Mouse (Mus musculus) intestine, postnatal 0 days (tissue): Measurements from ENCODE around the gene Gm4353. TPM values are rescaled to one million over a fixed set of nuclear protein-coding genes. Genes with fewer than 3 reads are reported as not detected.

Experiments
- ATAC-seq: fragments of 200-750 bp; cut with Nextera tagmentation; 2 replicates; pipeline ENCODE4 v1.8.0; 2017; ENCODE audit warnings: mild to moderate bottlenecking, moderate TSS enrichment, moderate library complexity
- H3K27ac ChIP-seq: fragments of 300-500 bp; sonication (generic); 2 replicates; pipeline ENCODE4 v1.5.1; 2014; ENCODE audit warnings: mild to moderate bottlenecking, low read depth, low read length, moderate library complexity
- H3K27me3 ChIP-seq: fragments of 300-500 bp; sonication (generic); replicated peaks from 2 replicates; pipeline ENCODE4 v1.6.1; 2014; ENCODE audit warnings: low read length, mixed read lengths; ENCODE audit not compliant: control insufficient read depth, insufficient read depth
- H3K36me3 ChIP-seq: fragments of 300-500 bp; sonication (generic); 2 replicates; pipeline ENCODE4 v1.6.1; 2014; ENCODE audit warnings: mild to moderate bottlenecking, moderate library complexity; ENCODE audit not compliant: control insufficient read depth, insufficient read depth
- H3K4me1 ChIP-seq: fragments of 300-500 bp; sonication (generic); replicated peaks from 2 replicates; pipeline ENCODE4 v1.6.1; 2014; ENCODE audit warnings: antibody characterized with exemption, low read length, mixed read lengths; ENCODE audit not compliant: control insufficient read depth, insufficient read depth
- H3K4me2 ChIP-seq: fragments of 300-500 bp; sonication (generic); replicated peaks from 2 replicates; pipeline ENCODE4 v1.6.1; 2014; ENCODE audit warnings: low read depth, mild to moderate bottlenecking, moderate library complexity
- H3K4me3 ChIP-seq: fragments of 300-500 bp; sonication (generic); 2 replicates; pipeline ENCODE4 v1.5.1; 2014; ENCODE audit warnings: low read depth, low read length
- H3K9ac ChIP-seq: fragments of 300-500 bp; sonication (generic); 2 replicates; pipeline ENCODE4 v1.6.1; 2014; ENCODE audit warnings: mild to moderate bottlenecking, low read depth, low read length
- H3K9me3 ChIP-seq: fragments of 300-500 bp; sonication (generic); 2 replicates; pipeline ENCODE4 v1.6.1; 2016; ENCODE audit warnings: mixed run types; ENCODE audit not compliant: control insufficient read depth
- CTCF ChIP-seq: sonication (generic); IDR thresholded peaks from 2 replicates; pipeline ENCODE4 v1.5.1; 2016; ENCODE audit warnings: low read depth, mild to moderate bottlenecking, control low read depth, antibody characterized with exemption, moderate library complexity
- WGBS: fragments of 180-500 bp; shearing (Covaris S2); extraction: QIAGEN DNeasy Blood & Tissue Kit; methylation state at CpG from one replicate; pipeline ENCODE4 v1.1.7; 2014; 5-methylcytosine and 5-hydroxymethylcytosine counted together
- polyA plus RNA-seq: library from polyadenylated mRNA; unstranded; fragments of >200 nt; fragmentation: Nextera tagmentation; extraction: Ambion mirVana; gene quantifications from 2 replicates; pipeline ENCODE4 v1.2.1, GENCODE M21; 2015

Gm4353 gene
- polyA plus RNA-seq, 1 experiment from 2014 or later = 0.13 TPM

GRCm38 (mm10) chr7:116115991-116116390, 31.6 kb upstream of the Gm4353 start:
- 74% methylated on average over 2 of the region's 2 CpGs for WGBS
- Histone ChIP-seq H3K9ac (no peak overlapping the region), H3K4me1 (no peaks in the 10 kb centered on the region), H3K27me3 (no peaks in the 10 kb centered on the region), H3K4me3 (no peak overlapping the region), H3K36me3 (no peaks in the 10 kb centered on the region), H3K4me2 (no peak overlapping the region), H3K27ac (no peak overlapping the region), H3K9me3 (no peaks in the 10 kb centered on the region)
- TF ChIP-seq CTCF = no peak
- no peak for ATAC-seq

DNA sequence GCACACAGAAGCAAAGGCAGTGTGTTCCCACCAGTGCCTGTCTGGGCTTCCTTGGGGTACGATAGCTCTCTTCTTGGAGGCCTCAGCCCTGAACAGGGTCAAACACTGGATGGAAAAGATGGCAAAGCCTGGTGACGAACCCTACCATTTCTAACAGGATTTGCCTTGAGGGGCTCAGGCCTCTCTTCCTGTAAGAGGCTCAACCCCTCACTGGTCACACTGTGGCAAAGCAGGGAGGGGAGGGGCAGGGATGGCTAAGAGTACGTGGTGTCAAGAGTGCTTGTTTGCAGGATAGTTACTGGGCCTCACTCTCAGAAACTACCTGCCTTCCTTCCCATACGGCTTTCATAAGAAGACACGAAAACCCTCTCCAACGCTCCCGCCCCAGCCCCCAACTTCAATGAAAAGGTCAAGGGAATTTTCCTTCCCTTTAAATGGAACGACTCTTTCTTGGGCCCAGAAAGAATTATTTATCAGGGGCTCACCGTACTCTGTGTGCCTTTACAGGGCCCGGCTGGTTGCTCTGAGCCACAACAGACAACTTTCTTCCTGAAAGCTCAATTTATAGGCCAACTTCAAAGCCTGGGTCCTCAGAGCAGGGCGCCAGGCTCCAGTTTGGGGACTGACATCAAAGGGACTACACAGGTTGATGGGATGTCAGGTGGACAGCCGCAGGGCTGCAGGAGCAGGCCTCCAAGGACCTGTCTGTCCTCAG, 30.9 kb upstream of the Gm4353 start:
- H3K9ac ChIP-seq = no peak overlapping the region
- H3K27ac ChIP-seq = no peak overlapping the region
- ATAC-seq = no peak
- H3K4me1 ChIP-seq = no peaks in the 10 kb centered on the region
- H3K36me3 ChIP-seq = no peaks in the 10 kb centered on the region
- H3K27me3 ChIP-seq = no peaks in the 10 kb centered on the region
- no peak overlapping the region for H3K4me2 ChIP-seq
- H3K9me3 ChIP-seq = no peaks in the 10 kb centered on the region
- WGBS = 75% methylated on average over 12 of the region's 12 CpGs
- TF ChIP-seq CTCF = no peak
- no peak overlapping the region for H3K4me3 ChIP-seq

- no peak for TF ChIP-seq CTCF
- 85% methylated on average over 6 of the region's 6 CpGs for WGBS
- no peaks in the 10 kb centered on the region for H3K27me3 ChIP-seq
- no peaks in the 10 kb centered on the region for H3K9me3 ChIP-seq
- ATAC-seq = no peak
- no peak overlapping the region for H3K4me3 ChIP-seq
- no peaks in the 10 kb centered on the region for H3K4me1 ChIP-seq
- H3K9ac ChIP-seq = no peak overlapping the region
- no peak overlapping the region for H3K27ac ChIP-seq
- 0 out of 2 replicates have a peak, but pooled peaks cover 2% of the 10 kb centered on the region for H3K36me3 ChIP-seq
- H3K4me2 ChIP-seq = no peak overlapping the region
Observed at GRCm38 (mm10) chr7:116111546-116111945, 27.1 kb upstream of the Gm4353 start.

DNA sequence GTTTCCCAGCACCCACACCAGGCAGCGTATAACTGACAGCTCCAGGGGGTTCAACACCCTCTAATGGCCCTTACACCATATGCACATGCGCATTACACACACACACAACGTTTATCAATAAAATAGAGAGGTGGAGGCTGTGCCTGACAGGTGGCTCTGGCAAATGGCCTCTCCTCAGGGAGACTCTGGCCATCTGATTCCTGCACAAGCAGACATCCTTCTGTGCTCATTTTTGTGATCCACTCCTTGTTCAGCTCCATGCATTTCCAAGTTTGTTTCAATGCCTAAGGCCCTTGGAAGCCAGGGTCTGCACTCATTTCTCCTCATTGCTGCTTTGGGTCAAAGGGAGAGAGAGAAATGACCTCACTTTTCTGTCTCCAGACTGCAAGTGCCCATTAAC, 26.2 kb upstream of the Gm4353 start:
- WGBS = 64% methylated on average over 3 of the region's 3 CpGs
- H3K4me2 ChIP-seq = no peak overlapping the region
- no peaks in the 10 kb centered on the region for H3K4me1 ChIP-seq
- peaks cover 11% of the 10 kb centered on the region; the same call in 1 of the 2 replicates for H3K36me3 ChIP-seq
- no peaks in the 10 kb centered on the region for H3K27me3 ChIP-seq
- no peak for TF ChIP-seq CTCF
- H3K27ac ChIP-seq = no peak overlapping the region
- H3K9me3 ChIP-seq = no peaks in the 10 kb centered on the region
- H3K4me3 ChIP-seq = no peak overlapping the region
- ATAC-seq = no peak
- no peak overlapping the region for H3K9ac ChIP-seq

GRCm38 (mm10) chr7:116103091-116103490, 18.7 kb upstream of the Gm4353 start:
- Histone ChIP-seq H3K4me3 (no peak overlapping the region), H3K9ac (no peak overlapping the region), H3K27me3 (no peaks in the 10 kb centered on the region), H3K9me3 (no peaks in the 10 kb centered on the region), H3K4me2 (no peak overlapping the region), H3K36me3 (peaks cover 41% of the 10 kb centered on the region), H3K4me1 (no peaks in the 10 kb centered on the region), H3K27ac (no peak overlapping the region)
- no peak for ATAC-seq
- TF ChIP-seq CTCF = no peak
- 96% methylated on average over 9 of the region's 9 CpGs for whole genome bisulfite sequencing

DNA sequence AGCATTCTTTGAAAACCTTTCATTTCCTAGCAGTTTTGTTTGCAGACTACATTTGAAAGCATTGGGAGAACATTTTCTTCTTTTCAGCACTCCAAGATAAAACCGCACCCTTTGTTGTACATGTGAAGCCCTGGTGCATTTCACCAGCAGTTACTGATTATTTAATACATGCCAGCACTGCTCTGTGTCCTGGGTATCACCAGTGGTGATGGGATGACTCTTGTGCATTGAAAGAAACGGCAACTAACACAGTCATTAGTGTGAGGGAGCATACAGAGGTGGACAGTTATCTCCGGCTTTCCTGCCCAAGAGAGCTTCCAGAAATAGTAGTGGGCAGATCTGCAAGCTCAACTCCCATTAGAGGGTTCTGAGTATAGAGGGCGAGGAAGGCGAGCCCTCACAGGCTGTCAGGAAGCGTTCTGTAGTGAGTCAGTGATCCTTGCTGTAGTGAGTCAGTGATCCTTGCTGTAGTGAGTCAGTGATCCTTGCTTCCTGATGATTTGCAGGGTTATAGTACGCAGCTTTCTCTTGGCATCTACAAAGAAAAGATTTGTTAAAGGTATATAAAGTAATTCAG, 15.6 kb upstream of the Gm4353 start:
- TF ChIP-seq CTCF = no peak
- no peak overlapping the region for H3K27ac ChIP-seq
- no peaks in the 10 kb centered on the region for H3K4me1 ChIP-seq
- peaks cover 24% of the 10 kb centered on the region for H3K36me3 ChIP-seq
- H3K9ac ChIP-seq = no peak overlapping the region
- H3K9me3 ChIP-seq = no peaks in the 10 kb centered on the region
- no peak overlapping the region for H3K4me2 ChIP-seq
- H3K27me3 ChIP-seq = no peaks in the 10 kb centered on the region
- WGBS = 86% methylated on average over 7 of the region's 7 CpGs
- no peak overlapping the region for H3K4me3 ChIP-seq
- ATAC-seq = no peak
